Mouse (Mus musculus): Measurements from ENCODE around the gene Lgr6.
A peak's percentile ranks its signal among the peaks of the same experiment; 100 is the strongest.

The Lgr6 gene

GRCm38 (mm10) chr1:135105124-135105523 is at the start of gene Lgr6:
Lgr6 (minus strand) TSS chr1:135105276.
- DNase-seq (ENCODE audit: extremely low read depth, insufficient read length, low spot score), result no peak

GRCm38 (mm10) chr1:135154411-135154959 is 49.4 kb upstream of the Lgr6 start:
- peak; percentile 62 for DNase-seq (ENCODE audit: extremely low read depth, insufficient read length, low spot score)

- no peak for DNase-seq (ENCODE audit: extremely low read depth, insufficient read length, low spot score)
These were observed 48.9 kb upstream of the Lgr6 start for GRCm38 (mm10) chr1:135154011-135154410.

GRCm38 (mm10) chr1:135148996-135149395 is 43.9 kb upstream of the Lgr6 start:
- DNase-seq (ENCODE audit: extremely low read depth, insufficient read length, low spot score), result no peak

GRCm38 (mm10) chr1:135148476-135148875 is 43.4 kb upstream of the Lgr6 start:
- no peak for DNase-seq (ENCODE audit: extremely low read depth, insufficient read length, low spot score)

GRCm38 (mm10) chr1:135147702-135148058 is 42.6 kb upstream of the Lgr6 start:
- no peak for DNase-seq (ENCODE audit: extremely low read depth, insufficient read length, low spot score)

GRCm38 (mm10) chr1:135146946-135147701 is 42.0 kb upstream of the Lgr6 start:
- peak; percentile 85 for DNase-seq (ENCODE audit: extremely low read depth, insufficient read length, low spot score)

- peak; percentile 80 for DNase-seq (ENCODE audit: extremely low read depth, insufficient read length, low spot score)
These were observed 41.2 kb upstream of the Lgr6 start, which contains the start of gene Arl8a for GRCm38 (mm10) chr1:135146077-135146945. Arl8a (plus strand) TSS chr1:135146824.

GRCm38 (mm10) chr1:135143940-135144339 is 38.9 kb upstream of the Lgr6 start:
- DNase-seq (ENCODE audit: extremely low read depth, insufficient read length, low spot score), result no peak

GRCm38 (mm10) chr1:135142452-135142851 is 37.4 kb upstream of the Lgr6 start:
- no peak for DNase-seq (ENCODE audit: extremely low read depth, insufficient read length, low spot score)

- no peak for DNase-seq (ENCODE audit: extremely low read depth, insufficient read length, low spot score)
These were observed 34.8 kb upstream of the Lgr6 start for GRCm38 (mm10) chr1:135139906-135140305.

GRCm38 (mm10) chr1:135136500-135136899 is 31.4 kb upstream of the Lgr6 start:
- no peak for DNase-seq (ENCODE audit: extremely low read depth, insufficient read length, low spot score)

- DNase-seq (ENCODE audit: extremely low read depth, insufficient read length, low spot score), result no peak
These were observed 30.2 kb upstream of the Lgr6 start for GRCm38 (mm10) chr1:135135111-135135787.

- DNase-seq (ENCODE audit: extremely low read depth, insufficient read length, low spot score), result no peak
These were observed 28.8 kb upstream of the Lgr6 start for GRCm38 (mm10) chr1:135133678-135134435.

- no peak for DNase-seq (ENCODE audit: extremely low read depth, insufficient read length, low spot score)
These were observed 27.9 kb upstream of the Lgr6 start for GRCm38 (mm10) chr1:135132893-135133369.

GRCm38 (mm10) chr1:135132473-135132872 is 27.4 kb upstream of the Lgr6 start, which contains the start of gene Ptpn7:
Ptpn7 (plus strand) TSS chr1:135132700.
- peak; percentile 81 for DNase-seq (ENCODE audit: extremely low read depth, insufficient read length, low spot score)

GRCm38 (mm10) chr1:135131560-135131959 is 26.5 kb upstream of the Lgr6 start:
- DNase-seq (ENCODE audit: extremely low read depth, insufficient read length, low spot score), result no peak

- no peak for DNase-seq (ENCODE audit: extremely low read depth, insufficient read length, low spot score)
These were observed 26.0 kb upstream of the Lgr6 start for GRCm38 (mm10) chr1:135131034-135131433.

- no peak for DNase-seq (ENCODE audit: extremely low read depth, insufficient read length, low spot score)
These were observed 25.4 kb upstream of the Lgr6 start for GRCm38 (mm10) chr1:135130376-135131018.
